Mouse (Mus musculus) liver, postnatal 0 days (tissue): Measurements from ENCODE around the gene Snx29. TPM values are rescaled to one million over a fixed set of nuclear protein-coding genes. Genes with fewer than 3 reads are reported as not detected.

Experiments used
- ATAC-seq: fragments of 200-750 bp; cut with Nextera tagmentation; 2 replicates; pipeline ENCODE4 v1.8.0; 2017; ENCODE audit warnings: mild to moderate bottlenecking, moderate library complexity
- DNase-seq: peaks from one replicate; pipeline ENCODE4 v3.0.0-alpha.2; 2016
- H3K27ac ChIP-seq: fragments of 300-500 bp; sonication (generic); 2 replicates; pipeline ENCODE4 v1.5.1; 2014; ENCODE audit warnings: antibody characterized with exemption, moderate library complexity, mild to moderate bottlenecking, low read depth
- H3K27me3 ChIP-seq: fragments of 300-500 bp; sonication (generic); 2 replicates; pipeline ENCODE4 v1.6.1; 2014; ENCODE audit warnings: low read length, control low read depth, mixed read lengths; ENCODE audit not compliant: insufficient read depth
- H3K36me3 ChIP-seq: fragments of 300-500 bp; sonication (generic); replicated peaks from 2 replicates; pipeline ENCODE4 v1.6.1; 2014; ENCODE audit warnings: mild to moderate bottlenecking, control low read depth, low read length, moderate library complexity, mixed read lengths; ENCODE audit not compliant: insufficient read depth
- H3K4me1 ChIP-seq: fragments of 300-500 bp; sonication (generic); 2 replicates; pipeline ENCODE4 v1.6.1; 2014; ENCODE audit warnings: antibody characterized with exemption, mild to moderate bottlenecking, control low read depth; ENCODE audit not compliant: insufficient read depth
- H3K4me2 ChIP-seq: fragments of 300-500 bp; sonication (generic); 2 replicates; pipeline ENCODE4 v1.6.1; 2014; ENCODE audit warnings: low read depth, mild to moderate bottlenecking, low read length, moderate library complexity, mixed read lengths
- H3K4me3 ChIP-seq: fragments of 300-500 bp; sonication (generic); 2 replicates; pipeline ENCODE4 v1.5.1; 2014; ENCODE audit warnings: low read depth, low read length
- H3K9ac ChIP-seq: fragments of 300-500 bp; sonication (generic); replicated peaks from 2 replicates; pipeline ENCODE4 v1.6.1; 2014; ENCODE audit warnings: mild to moderate bottlenecking, moderate library complexity
- H3K9me3 ChIP-seq: fragments of 300-500 bp; sonication (generic); 2 replicates; pipeline ENCODE4 v1.6.1; 2016; ENCODE audit warnings: mild to moderate bottlenecking, control low read depth, low read length, mixed read lengths
- CTCF ChIP-seq: sonication (generic); IDR thresholded peaks from 2 replicates; pipeline ENCODE4 v1.5.1; 2016; ENCODE audit warnings: antibody characterized with exemption, low read depth
- EP300 ChIP-seq: IDR thresholded peaks from 2 replicates; pipeline ENCODE4 v1.6.1; 2016; ENCODE audit warnings: antibody characterized with exemption, low read depth, mild to moderate bottlenecking
- WGBS: fragments of 180-500 bp; shearing (Covaris S2); extraction: QIAGEN DNeasy Blood & Tissue Kit; methylation state at CpG from one replicate; pipeline ENCODE4 v1.1.7; 2014; ENCODE audit not compliant: insufficient replicate concordance; 5-methylcytosine and 5-hydroxymethylcytosine counted together
- polyA plus RNA-seq: library from polyadenylated mRNA; unstranded; fragments of >200 nt; fragmentation: Nextera tagmentation; extraction: Ambion mirVana; gene quantifications from 2 replicates; pipeline ENCODE4 v1.2.1, GENCODE M21; 2015

Snx29 gene
- polyA plus RNA-seq, 1 experiment from 2014 or later = 2.3 TPM

- Histone ChIP-seq H3K4me1 (no peaks in the 10 kb centered on the region), H3K9ac (no peak overlapping the region), H3K4me3 (no peak overlapping the region), H3K27ac (no peak overlapping the region), H3K27me3 (no peaks in the 10 kb centered on the region), H3K4me2 (no peak overlapping the region), H3K9me3 (no peaks in the 10 kb centered on the region), H3K36me3 (peaks cover 6% of the 10 kb centered on the region)
- WGBS = 75% methylated on average over 4 of the region's 4 CpGs
- no peak for TF ChIP-seq EP300
- TF ChIP-seq CTCF = no peak
- ATAC-seq (no peak), DNase-seq (no peak)
Measured at GRCm38 (mm10) chr16:11449344-11449743, 126.6 kb downstream of the Snx29 start.

- TF ChIP-seq EP300 (no peak), CTCF (no peak)
- WGBS = 75% methylated on average over 4 of the region's 4 CpGs
- no peak overlapping the region for H3K4me3 ChIP-seq
- H3K9me3 ChIP-seq = no peaks in the 10 kb centered on the region
- H3K9ac ChIP-seq = no peak overlapping the region
- no peaks in the 10 kb centered on the region for H3K4me1 ChIP-seq
- H3K36me3 ChIP-seq = peaks cover 6% of the 10 kb centered on the region
- DNase-seq (no peak), ATAC-seq (no peak)
- no peak overlapping the region for H3K4me2 ChIP-seq
- H3K27me3 ChIP-seq = no peaks in the 10 kb centered on the region
- H3K27ac ChIP-seq = no peak overlapping the region
Measured at GRCm38 (mm10) chr16:11450626-11451025, 127.9 kb downstream of the Snx29 start.

GRCm38 (mm10) chr16:11454871-11455270 is 132.2 kb downstream of the Snx29 start:
- no peak for DNase-seq
- Histone ChIP-seq H3K27me3 (no peaks in the 10 kb centered on the region), H3K4me1 (0 out of 2 replicates have a peak, but pooled peaks cover 4% of the 10 kb centered on the region), H3K36me3 (peaks cover 9% of the 10 kb centered on the region), H3K9ac (no peak overlapping the region), H3K4me3 (no peak overlapping the region), H3K9me3 (no peaks in the 10 kb centered on the region), H3K4me2 (no peak overlapping the region), H3K27ac (no peak overlapping the region)
- no peak for ATAC-seq
- 88% methylated on average over 4 of the region's 4 CpGs for WGBS
- TF ChIP-seq CTCF (no peak), EP300 (no peak)

- WGBS = 64% methylated on average over 5 of the region's 5 CpGs
- no peak overlapping the region for H3K4me2 ChIP-seq
- TF ChIP-seq EP300 (no peak), CTCF (peak; percentile 44)
- no peaks in the 10 kb centered on the region for H3K27me3 ChIP-seq
- H3K27ac ChIP-seq = peak overlapping the region; percentile 83
- H3K9me3 ChIP-seq = no peaks in the 10 kb centered on the region
- no peak overlapping the region for H3K9ac ChIP-seq
- 0 out of 2 replicates have a peak, but pooled peaks cover 4% of the 10 kb centered on the region for H3K4me1 ChIP-seq
- DNase-seq (no peak), ATAC-seq (peak; percentile 33)
- no peak overlapping the region for H3K4me3 ChIP-seq
- peaks cover 9% of the 10 kb centered on the region for H3K36me3 ChIP-seq
Measured at GRCm38 (mm10) chr16:11455545-11456140, 132.9 kb downstream of the Snx29 start.

GRCm38 (mm10) chr16:11456141-11456645 is 133.5 kb downstream of the Snx29 start:
- Histone ChIP-seq H3K27me3 (no peaks in the 10 kb centered on the region), H3K36me3 (peaks cover 9% of the 10 kb centered on the region), H3K9ac (no peak overlapping the region), H3K9me3 (no peaks in the 10 kb centered on the region), H3K4me2 (no peak overlapping the region), H3K27ac (peak overlapping the region; percentile 83), H3K4me3 (no peak overlapping the region), H3K4me1 (0 out of 2 replicates have a peak, but pooled peaks cover 5% of the 10 kb centered on the region)
- ATAC-seq = peak; percentile 88
- DNase-seq = peak; percentile 24
- TF ChIP-seq EP300 (0 out of 2 replicates have a peak, but pooled peaks have one; percentile 18), CTCF (no peak)
- 49% methylated on average over 5 of the region's 5 CpGs for WGBS

- no peak overlapping the region for H3K4me2 ChIP-seq
- peaks cover 9% of the 10 kb centered on the region for H3K36me3 ChIP-seq
- H3K27ac ChIP-seq = 0 out of 2 replicates have a peak overlapping the region, but pooled peaks have one; percentile 83
- no peak overlapping the region for H3K4me3 ChIP-seq
- H3K9ac ChIP-seq = no peak overlapping the region
- H3K27me3 ChIP-seq = no peaks in the 10 kb centered on the region
- H3K4me1 ChIP-seq = 0 out of 2 replicates have a peak, but pooled peaks cover 7% of the 10 kb centered on the region
- TF ChIP-seq CTCF = no peak
- TF ChIP-seq EP300 = no peak
- 79% methylated on average over 5 of the region's 5 CpGs for WGBS
- no peaks in the 10 kb centered on the region for H3K9me3 ChIP-seq
- no peak for ATAC-seq
- no peak for DNase-seq
Measured at GRCm38 (mm10) chr16:11457136-11457535, 134.4 kb downstream of the Snx29 start.
